Comparison of ENCODE assay signal across 16 mouse cellular contexts in genomic region chr11:47154837-47155430, GRCm38 (mm10).
DNase-seq lines count a peak whose midpoint lies in the region; ATAC-seq and TF ChIP-seq lines count a peak whose summit lies in the region.
"Had no signal": no experiment of that assay in that cellular context is flagged by ENCODE, and none has a peak within 500 bp of the region (broad histone marks: within the 10 kb centered on the region; RNA-seq: fewer than 3 reads in every experiment).

No protein-coding gene starts in this region.

- H3K9me3 ChIP-seq in lung, embryonic 14.5 days (ENCODE audit: low read depth, low read length), result no peaks in the 10 kb centered on the region
- no peaks in the 10 kb centered on the region for H3K9me3 ChIP-seq in intestine, embryonic 15.5 days
- H3K9me3 ChIP-seq: embryonic facial prominence, embryonic 13.5 days; forebrain, embryonic 10.5 days; midbrain, embryonic 12.5 days had no signal

- H3K36me3 ChIP-seq in kidney, adult 2 months (ENCODE audit: control insufficient read depth, insufficient read depth, low read length), result no peaks in the 10 kb centered on the region
- H3K36me3 ChIP-seq in lung, embryonic 14.5 days (ENCODE audit: insufficient read depth), result no peaks in the 10 kb centered on the region
- no peaks in the 10 kb centered on the region for H3K36me3 ChIP-seq in intestine, embryonic 15.5 days
- H3K36me3 ChIP-seq: embryonic facial prominence, embryonic 13.5 days; forebrain, embryonic 10.5 days; midbrain, embryonic 12.5 days had no signal

- H3K4me1 ChIP-seq in kidney, adult 2 months (ENCODE audit: control insufficient read depth, insufficient read depth, low read length), result no peaks in the 10 kb centered on the region
- H3K4me1 ChIP-seq in lung, embryonic 14.5 days (ENCODE audit: insufficient read depth), result no peaks in the 10 kb centered on the region
- peaks cover 4% of the 10 kb centered on the region; the same call in 1 of the 2 replicates for H3K4me1 ChIP-seq in lung, adult 2 months (ENCODE audit: control insufficient read depth, insufficient read depth, low read length)
- no peaks in the 10 kb centered on the region for H3K4me1 ChIP-seq in intestine, embryonic 15.5 days (replicated peaks)
- H3K4me1 ChIP-seq: embryonic facial prominence, embryonic 13.5 days; midbrain, embryonic 12.5 days had no signal

- WGBS in kidney, adult 2 months, result 83% methylated on average over 5 of the region's 5 CpGs
- WGBS in lung, embryonic 14.5 days, result 34% methylated on average over 5 of the region's 5 CpGs
- WGBS in lung, adult 2 months, result 44% methylated on average over 5 of the region's 5 CpGs
- WGBS in intestine, embryonic 15.5 days, result 48% methylated on average over 5 of the region's 5 CpGs

- no peak; the same call in 1 of the 2 replicates for ATAC-seq in lung, embryonic 14.5 days (ENCODE audit: insufficient read depth)
- ATAC-seq in intestine, embryonic 15.5 days, result no peak

- no peak overlapping the region for H3K9ac ChIP-seq in lung, embryonic 14.5 days
- no peak overlapping the region for H3K9ac ChIP-seq in intestine, embryonic 15.5 days
- H3K9ac ChIP-seq: embryonic facial prominence, embryonic 13.5 days; hindbrain, embryonic 14.5 days; midbrain, embryonic 12.5 days had no signal

- TF ChIP-seq CTCF in kidney, adult 2 months (conservative IDR thresholded peaks at IDR 0.05; ENCODE audit: insufficient read depth, insufficient read length, low read depth, low read length), result no peak
- no peak for TF ChIP-seq CTCF in lung, embryonic 14.5 days (IDR thresholded peaks at IDR 0.05; ENCODE audit: low read depth)
- no peak for TF ChIP-seq CTCF in lung, adult 2 months (IDR thresholded peaks at IDR 0.05; ENCODE audit: insufficient read depth, low read length)

- no peaks in the 10 kb centered on the region for H3K27me3 ChIP-seq in kidney, adult 2 months (replicated peaks; ENCODE audit: control insufficient read depth, insufficient read depth, low read length)
- no peaks in the 10 kb centered on the region for H3K27me3 ChIP-seq in lung, embryonic 14.5 days (ENCODE audit: insufficient read depth, low read length)
- no peaks in the 10 kb centered on the region for H3K27me3 ChIP-seq in intestine, embryonic 15.5 days (replicated peaks)
- H3K27me3 ChIP-seq: embryonic facial prominence, embryonic 13.5 days; midbrain, embryonic 12.5 days had no signal

- TF ChIP-seq POLR2A in kidney, adult 2 months (IDR thresholded peaks at IDR 0.05; ENCODE audit: low read depth, low read length), result no peak
- no peak for TF ChIP-seq POLR2A in lung, adult 2 months (IDR thresholded peaks at IDR 0.05; ENCODE audit: borderline replicate concordance, extremely low read depth, low read depth, low read length)

- peak; percentile 23 for DNase-seq in kidney, adult 2 months
- no peak for DNase-seq in kidney, adult 18-20 months
- DNase-seq in lung, embryonic 14.5 days, result peak; percentile 85
- DNase-seq in lung, adult 2 months, result no peak
- DNase-seq in lung, postnatal 36 days, result peak; percentile 51
- no peak for DNase-seq in c-Kit-positive CD71-positive TER-119-positive erythroid progenitor cells, embryonic 14.5 days (ENCODE audit: low spot score)
- DNase-seq: adrenal gland, postnatal 36 days; cerebellum, adult 8-10 months; gastrocnemius, postnatal 10 days; heart, adult 2 months; right cerebral cortex, postnatal 14 days had no signal

- H3K4me2 ChIP-seq in lung, embryonic 14.5 days, result no peak overlapping the region
- H3K4me2 ChIP-seq in intestine, embryonic 15.5 days (replicated peaks), result no peak overlapping the region
- H3K4me2 ChIP-seq: embryonic facial prominence, embryonic 13.5 days; hindbrain, embryonic 14.5 days; midbrain, embryonic 12.5 days had no signal

- no peak overlapping the region for H3K27ac ChIP-seq in kidney, adult 2 months (ENCODE audit: insufficient read depth, low read depth, low read length)
- H3K27ac ChIP-seq in lung, embryonic 14.5 days (ENCODE audit: low read depth), result peak overlapping the region; percentile 56; the same call in 1 of the 2 replicates
- peak overlapping the region; percentile 54; the same call in 1 of the 2 replicates for H3K27ac ChIP-seq in intestine, embryonic 15.5 days
- H3K27ac ChIP-seq: embryonic facial prominence, embryonic 13.5 days; forebrain, embryonic 10.5 days; heart, adult 2 months; hindbrain, embryonic 14.5 days; midbrain, embryonic 12.5 days had no signal

- no peak overlapping the region for H3K4me3 ChIP-seq in kidney, adult 2 months (ENCODE audit: insufficient read depth, low read depth, low read length)
- no peak overlapping the region for H3K4me3 ChIP-seq in lung, embryonic 14.5 days (ENCODE audit: low read depth, low read length)
- H3K4me3 ChIP-seq in lung, adult 2 months (replicated peaks; ENCODE audit: extremely low read depth, low read depth, low read length), result no peak overlapping the region
- H3K4me3 ChIP-seq in intestine, embryonic 15.5 days (replicated peaks), result no peak overlapping the region
- H3K4me3 ChIP-seq: embryonic facial prominence, embryonic 13.5 days; forebrain, embryonic 10.5 days; heart, adult 2 months; midbrain, embryonic 12.5 days had no signal

Comparison
In these comparisons a context has a peak if more than half of its experiments do, and no peak if none do; other contexts are left out.
1. DNase-seq: peak in kidney, adult 2 months (single experiment), lung, embryonic 14.5 days (single experiment) and lung, postnatal 36 days (single experiment); none in kidney, adult 18-20 months (single experiment), lung, adult 2 months (single experiment) and c-Kit-positive CD71-positive TER-119-positive erythroid progenitor cells, embryonic 14.5 days (single experiment).